Mouse (Mus musculus) 3134 (cell line): ENCODE results near the gene Olfr311.
"Not testable (repeated sequence)": the region's sequence is repeated elsewhere in the genome, so short reads cannot be mapped to it uniquely, and the experiment has no call there.

Experiments
- DNase-seq: peaks from one replicate; pipeline ENCODE4 v3.0.0-alpha.2; 2011; ENCODE audit warnings: low spot score; ENCODE audit not compliant: insufficient read length; ENCODE audit errors: extremely low read depth

The Olfr311 gene

DNA sequence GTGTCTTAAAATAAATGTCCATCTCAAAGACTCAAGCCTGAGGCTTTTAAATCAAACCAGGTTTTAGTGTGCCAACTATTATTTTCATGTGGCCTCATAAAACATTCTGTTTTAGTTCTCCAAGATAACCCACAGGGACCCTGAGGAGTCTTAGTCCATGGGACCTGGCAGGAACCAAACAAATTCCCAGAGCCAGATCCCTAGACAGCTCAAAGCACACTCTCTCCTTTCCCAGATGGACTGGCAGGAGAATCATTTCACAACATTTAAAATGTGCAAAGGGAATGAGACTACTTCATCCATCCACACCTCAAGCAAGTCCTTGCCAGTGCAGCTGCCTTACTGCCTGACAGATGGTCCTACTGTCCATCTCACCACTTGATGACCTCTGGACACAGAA, at the start of gene Olfr311:
Gene Olfr311, plus strand, starts transcription at position 301 of the 400 bp plus-strand sequence.
- DNase-seq: not testable (repeated sequence)

DNA sequence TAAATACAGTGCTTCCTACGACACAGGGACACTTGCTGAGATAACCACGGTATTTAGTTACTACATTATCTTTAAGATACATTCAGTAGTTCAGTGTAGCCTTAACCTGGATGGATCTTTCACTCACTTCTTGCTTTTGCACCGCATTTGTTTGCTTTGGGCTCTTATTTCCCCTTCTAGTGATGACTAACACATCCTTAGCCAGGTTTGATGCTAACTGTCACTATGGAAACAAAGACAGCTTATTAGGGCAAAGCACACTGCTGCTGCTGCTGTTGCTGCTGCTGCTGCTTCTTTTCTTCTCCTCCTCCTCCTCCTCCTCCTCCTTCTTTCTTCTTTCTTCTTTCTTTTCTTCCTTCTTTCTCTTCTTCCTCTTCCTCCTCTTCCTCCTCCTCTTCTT, 49.5 kb upstream of the Olfr311 start:
- no peak for DNase-seq

DNA sequence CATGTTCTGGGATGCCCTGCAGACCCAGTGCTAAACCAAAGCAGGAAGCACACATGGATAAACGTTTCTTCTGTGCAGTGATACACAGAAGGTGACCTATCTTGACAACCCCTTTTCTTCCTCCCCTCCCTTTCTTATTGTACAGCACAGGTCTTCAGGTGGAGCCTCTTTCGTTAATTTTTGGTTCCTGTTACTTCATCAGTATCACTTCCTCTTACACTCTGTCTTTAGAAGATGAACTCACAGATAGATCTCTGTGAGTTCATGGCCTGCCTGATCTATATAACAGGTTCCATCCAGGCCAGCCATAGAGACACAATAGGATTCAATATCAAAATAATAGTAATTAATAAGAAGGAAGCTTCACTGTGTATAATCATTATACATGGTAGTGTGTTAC, 49.0 kb upstream of the Olfr311 start:
- no peak for DNase-seq

DNA sequence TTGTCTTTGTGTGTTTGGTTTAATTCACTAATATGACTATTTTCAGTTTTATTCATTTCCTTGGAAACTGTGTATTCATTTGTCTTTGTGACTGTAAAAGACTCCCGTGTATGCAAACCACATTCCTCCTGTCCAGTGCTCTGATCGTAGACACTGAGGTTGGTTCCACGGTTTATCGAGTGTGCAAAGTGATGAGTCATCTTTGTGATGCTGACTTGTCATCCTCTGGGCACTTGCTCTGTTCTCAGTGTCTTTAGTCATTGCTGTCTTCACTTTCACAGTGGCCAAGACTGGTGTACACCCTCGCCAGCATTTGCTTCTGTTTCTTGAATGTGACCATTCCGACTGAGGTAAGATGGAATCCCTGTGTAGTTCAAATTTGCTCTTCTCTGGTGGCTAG, 48.4 kb upstream of the Olfr311 start:
- peak; percentile 48 for DNase-seq

DNA sequence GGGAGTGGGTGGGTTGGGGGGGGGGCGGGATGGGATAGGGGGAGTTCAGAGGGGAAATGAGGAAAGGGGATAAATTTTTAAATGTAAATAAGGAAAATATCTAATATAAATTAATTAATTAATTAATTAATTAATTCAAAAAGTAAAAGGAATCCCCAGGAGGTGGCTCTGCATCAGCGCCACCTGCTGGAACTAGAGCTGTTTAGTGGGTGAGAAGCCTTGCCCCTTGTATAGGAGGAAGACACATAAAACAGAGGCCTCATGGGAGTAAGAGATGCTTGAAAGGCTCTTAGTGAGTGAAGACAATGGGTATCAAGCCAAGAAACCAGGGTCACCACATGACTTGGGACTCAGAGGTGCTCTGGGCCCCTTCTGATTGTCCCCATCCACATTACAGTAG, 43.2 kb upstream of the Olfr311 start:
- DNase-seq: no peak

DNA sequence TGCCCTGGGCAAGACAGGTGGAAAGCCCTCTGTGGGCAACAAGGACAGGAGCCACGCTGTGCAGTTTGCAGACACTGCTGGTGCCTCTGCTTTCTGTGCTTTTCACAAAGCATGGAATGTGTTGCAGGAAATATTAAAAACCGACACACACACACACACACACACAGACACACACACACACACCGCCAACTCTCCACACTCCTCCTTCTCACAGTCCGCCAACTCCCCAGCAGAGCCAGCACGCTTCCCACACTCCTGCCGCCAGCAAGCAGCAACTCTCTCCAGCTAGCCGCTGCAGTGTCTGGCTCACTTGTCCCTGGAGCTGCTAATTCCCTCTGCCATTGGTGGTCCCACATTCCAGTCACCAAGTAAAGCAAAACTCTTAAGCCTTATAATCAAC, 42.2 kb upstream of the Olfr311 start:
- DNase-seq: no peak

DNA sequence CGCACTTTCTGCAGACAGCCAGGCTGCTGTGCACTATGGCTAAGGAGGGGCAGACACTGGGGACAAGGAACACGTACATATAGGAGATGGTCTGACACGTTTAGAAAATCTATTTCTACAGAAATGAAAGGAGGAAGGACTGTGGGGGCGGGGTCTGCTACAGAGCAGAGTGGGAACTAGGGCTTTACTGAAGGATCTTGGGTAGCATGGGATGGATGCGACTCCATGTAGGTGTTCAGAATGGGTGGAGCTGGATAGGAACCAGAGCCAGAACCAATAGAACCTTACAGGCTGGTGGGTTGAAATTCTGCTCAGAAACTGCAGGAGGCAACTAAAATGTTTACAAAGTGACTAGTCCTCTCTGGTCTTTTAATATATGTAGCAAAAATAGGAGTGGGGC, 39.3 kb upstream of the Olfr311 start:
- no peak for DNase-seq

DNA sequence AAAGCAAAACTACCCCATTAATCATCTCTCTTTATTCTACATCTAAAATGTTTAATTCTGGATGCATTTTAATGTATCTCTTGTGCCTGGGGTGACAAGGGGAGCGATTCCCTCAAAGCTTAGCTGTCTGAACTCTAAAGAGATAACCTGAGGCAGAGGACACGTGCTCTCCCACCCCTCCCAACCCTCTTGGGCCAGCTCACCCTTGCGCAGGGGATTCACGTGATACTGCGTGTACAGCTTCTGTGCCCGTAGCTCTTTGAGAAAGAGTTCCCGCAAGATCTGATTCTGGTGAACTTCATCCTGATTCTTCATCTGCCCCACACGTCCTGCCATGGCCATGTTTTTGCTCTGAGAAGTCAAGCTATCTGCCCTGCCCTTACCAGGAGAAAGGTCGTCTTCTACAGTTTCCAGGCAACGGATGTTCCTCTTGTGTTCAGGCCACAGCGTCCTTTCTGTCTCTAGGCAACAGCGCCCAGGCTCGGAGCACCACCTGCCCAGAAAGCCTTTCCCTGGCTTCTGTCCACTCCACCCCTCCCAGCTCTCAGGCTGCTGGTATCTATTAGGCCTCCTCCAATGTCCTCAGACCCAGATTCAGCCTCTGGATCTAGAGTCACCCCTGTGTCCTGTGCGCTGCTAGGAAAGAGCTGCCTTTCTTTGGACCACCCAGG, 37.4 kb upstream of the Olfr311 start, which contains the start of gene Fam183b:
Gene Fam183b, minus strand, starts transcription at position 403 of the 671 bp plus-strand sequence.
- DNase-seq: no peak

DNA sequence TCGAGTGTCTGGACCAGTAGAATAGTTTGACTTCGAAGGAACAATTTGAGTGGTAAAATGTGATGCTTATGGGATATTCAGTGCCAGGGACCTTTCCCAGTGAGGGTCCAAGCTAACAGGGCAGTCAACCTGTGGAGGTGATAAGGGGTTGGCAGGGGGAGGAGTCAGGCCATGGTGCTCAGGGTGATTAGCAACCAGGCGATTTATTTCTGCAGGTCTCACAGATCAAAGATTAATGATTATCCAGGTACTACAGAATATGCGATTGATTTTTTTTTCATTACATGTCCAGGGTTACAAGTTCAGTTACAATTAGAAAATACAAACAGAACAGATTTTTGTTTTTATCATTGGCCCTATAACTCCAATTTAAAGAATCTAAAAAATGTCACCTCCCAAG, 35.2 kb upstream of the Olfr311 start:
- no peak for DNase-seq

GRCm38 (mm10) chr11:58804393-58804792, 34.7 kb upstream of the Olfr311 start:
- no peak for DNase-seq

- no peak for DNase-seq
Measured at GRCm38 (mm10) chr11:58812001-58812400, 27.1 kb upstream of the Olfr311 start.

GRCm38 (mm10) chr11:58814700-58815099, 24.4 kb upstream of the Olfr311 start, which contains the start of gene Olfr313:
Gene Olfr313 (plus strand): TSS chr11:58815000.
- DNase-seq: not testable (repeated sequence)

DNA sequence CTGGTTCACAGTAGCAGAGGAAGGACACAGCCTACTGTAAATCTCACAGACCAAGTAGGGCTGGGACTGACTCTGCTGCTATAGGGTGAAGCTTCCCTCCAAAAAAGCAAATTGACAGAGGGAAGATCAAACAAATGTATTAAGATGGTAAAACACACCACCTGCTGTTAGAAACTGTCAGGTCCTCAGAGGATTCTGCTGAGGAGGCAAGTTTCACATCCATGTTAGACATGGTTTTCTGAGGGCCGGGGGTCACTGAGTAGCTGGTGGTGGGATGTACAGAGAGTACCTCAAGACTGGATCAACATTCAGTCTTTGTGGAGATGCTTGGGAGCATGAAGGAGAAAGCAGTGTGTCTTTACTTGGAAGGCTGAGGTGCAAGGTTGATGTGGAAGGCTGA, 23.4 kb upstream of the Olfr311 start:
- no peak for DNase-seq

DNA sequence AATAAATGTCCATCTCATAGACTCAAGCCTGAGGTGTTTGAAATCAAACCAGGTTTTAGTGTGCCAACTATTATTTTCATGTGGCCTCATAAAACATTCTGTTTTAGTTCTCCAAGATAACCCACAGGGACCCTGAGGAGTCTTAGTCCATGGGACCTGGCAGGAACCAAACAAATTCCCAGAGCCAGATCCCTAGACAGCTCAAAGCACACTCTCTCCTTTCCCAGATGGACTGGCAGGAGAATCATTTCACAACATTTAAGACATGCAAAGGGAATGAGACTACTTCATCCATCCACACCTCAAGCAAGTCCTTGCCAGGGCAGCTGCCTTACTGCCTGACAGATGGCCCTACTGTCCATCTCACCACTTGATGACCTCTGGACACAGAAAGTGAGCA, 10.1 kb upstream of the Olfr311 start, which contains the start of gene Olfr312:
Gene Olfr312, plus strand, starts transcription at position 301 of the 400 bp plus-strand sequence.
- not testable (repeated sequence) for DNase-seq

DNA sequence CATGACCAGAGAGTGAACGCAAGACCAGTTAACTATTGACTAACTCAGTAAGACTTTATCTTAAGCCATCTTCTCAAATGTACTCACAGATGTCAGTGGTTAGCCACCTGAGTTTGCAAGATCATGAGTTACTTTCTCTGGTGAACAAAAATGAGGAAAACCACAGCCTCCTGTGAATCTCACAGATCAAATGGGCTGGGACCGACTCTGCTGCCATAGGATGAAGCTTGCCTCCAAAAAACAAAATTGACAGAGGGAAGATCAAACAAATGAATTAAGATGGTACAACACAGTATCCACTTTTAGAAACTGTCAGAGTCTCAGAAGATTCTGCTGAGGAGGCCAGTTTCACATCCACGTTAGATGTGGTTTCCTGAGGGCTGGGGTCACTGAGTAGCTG, 9.3 kb upstream of the Olfr311 start:
- DNase-seq: no peak

DNA sequence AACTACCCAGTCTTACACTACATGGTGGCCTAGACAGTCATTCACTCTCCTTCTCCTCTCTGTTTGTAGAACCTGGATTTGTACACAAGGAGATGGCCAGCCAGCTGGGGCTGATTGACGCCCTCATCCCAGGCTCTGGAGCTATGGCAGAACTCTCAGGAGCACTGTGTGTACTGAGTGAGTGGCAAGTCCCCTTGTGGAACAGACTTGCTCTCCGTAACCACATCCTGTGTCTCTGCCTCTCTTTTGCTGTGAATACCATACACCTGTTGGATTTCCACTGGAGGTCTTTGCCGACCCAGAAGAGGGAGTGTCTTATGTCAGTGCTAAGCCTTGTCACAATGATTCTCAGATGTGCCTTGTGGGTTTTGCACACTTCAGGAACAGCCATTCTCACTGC, 6.5 kb upstream of the Olfr311 start:
- not testable (repeated sequence) for DNase-seq

GRCm38 (mm10) chr11:58846919-58847461, 7.9 kb downstream of the Olfr311 start, which contains the start of gene Gm12258:
Gene Gm12258 (plus strand): TSS chr11:58847158.
- peak; percentile 83 for DNase-seq

DNA sequence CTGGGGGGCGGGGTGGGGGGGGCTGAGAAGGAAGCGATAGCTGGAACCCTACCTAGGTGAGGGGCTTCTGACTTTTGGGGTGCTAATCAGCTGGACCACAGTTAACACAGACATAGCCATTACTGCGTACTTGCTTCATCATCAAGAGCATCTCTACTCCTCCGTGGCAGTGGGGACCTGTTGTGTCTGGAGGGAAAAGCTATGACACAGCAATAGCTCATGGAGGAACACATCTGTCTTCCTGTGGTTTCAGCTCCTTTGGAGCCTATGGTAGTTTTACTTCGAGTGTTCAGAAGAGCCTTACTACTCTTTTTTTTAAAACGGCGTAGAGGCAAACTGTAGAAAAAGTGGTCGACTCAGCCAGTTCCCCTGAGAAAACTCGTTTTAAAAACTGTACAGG, 8.6 kb downstream of the Olfr311 start:
- no peak for DNase-seq

DNA sequence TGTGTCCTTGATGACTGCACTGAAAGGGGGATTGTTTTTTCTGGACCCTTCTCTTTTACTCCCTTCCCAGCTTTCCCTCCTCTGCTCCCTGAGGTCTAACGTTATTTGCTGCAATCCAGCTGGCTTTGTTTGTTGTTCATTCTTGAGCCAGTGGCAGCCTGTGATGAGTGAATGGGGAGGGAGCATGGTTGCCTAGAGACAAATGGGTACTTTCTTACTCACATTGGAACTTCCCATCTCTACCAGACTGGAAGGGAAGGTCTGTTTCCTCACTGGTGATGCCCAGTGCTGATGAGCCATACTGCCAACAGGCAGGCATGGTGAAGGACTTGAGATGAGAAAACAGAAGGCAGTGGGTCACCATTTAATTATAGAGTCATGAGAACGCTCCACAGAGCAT, 10.7 kb downstream of the Olfr311 start:
- no peak for DNase-seq

GRCm38 (mm10) chr11:58860744-58861143, 21.7 kb downstream of the Olfr311 start:
- DNase-seq: no peak

DNA sequence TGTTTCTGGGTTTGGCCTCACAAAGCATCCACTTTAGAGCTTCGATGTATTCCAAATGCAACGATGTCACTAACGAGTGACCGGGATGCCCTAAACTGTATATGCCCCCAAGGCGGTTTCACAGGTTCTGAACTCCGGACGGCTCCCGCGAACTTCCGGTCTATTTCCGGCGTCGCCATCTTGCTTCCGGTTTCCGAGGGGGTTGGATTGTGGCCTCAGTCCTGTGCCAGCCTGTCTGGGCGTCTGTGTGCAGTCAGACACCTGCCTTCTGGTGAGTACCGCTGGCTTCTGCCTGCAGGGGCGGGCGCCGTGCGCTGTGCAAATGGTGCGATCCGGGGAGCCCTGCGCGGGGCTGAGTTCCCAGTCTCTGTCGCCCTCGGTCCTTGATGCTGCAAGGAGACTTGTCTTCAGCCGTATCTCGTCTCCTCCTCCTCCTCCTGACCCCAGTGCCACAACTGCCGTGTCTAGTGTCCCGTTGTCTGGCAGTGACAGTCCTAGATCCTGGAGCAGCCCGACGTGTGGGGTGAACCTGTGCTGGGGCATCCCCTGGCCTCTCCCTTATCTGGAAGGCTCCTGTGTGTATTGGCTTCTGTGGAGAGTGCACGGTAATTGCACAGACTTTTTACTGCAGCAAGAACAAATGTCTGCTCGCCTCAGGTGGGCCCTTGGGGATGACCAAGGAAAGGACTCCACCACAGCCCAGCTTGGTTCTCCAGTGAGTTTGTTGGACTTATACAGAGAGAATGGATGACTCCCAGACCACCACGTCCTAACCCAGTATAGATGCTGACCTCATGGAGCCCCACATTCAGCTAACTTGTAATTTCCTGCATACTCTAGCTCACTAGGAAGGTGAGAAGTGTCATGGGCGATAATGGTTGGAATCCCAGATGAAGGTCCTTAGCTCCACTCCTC, 28.2 kb downstream of the Olfr311 start, which contains the start of gene 2810021J22Rik:
Gene 2810021J22Rik, plus strand, starts transcription at position 178 of the 915 bp plus-strand sequence.
- peak; percentile 77 for DNase-seq
